Mouse (Mus musculus): ENCODE measurements around the gene Qrsl1. TPM values are rescaled to one million over a fixed set of nuclear protein-coding genes. Genes with fewer than 3 reads are reported as not detected.

Qrsl1 gene
- total and polyA plus RNA-seq, 3 experiments: 41.8 to 49.5 (median 46.8) TPM

GRCm38 (mm10) chr10:43855916-43856315 lies 45.6 kb downstream of the Qrsl1 start:
- no peak overlapping the region for H3K4me3 ChIP-seq (replicated peaks in 1 of 3; ENCODE audit: low read depth in 2 of 3, low read length in 2 of 3, poor library complexity in 1 of 3)
- dilution Hi-C loops (cut with MboI; ENCODE audit: extremely low pct_ligation_motif_present, extremely low pct_unique_long_range_greater_than_20kb, low sequenced_read_pairs) (no loop called here), in situ Hi-C loops (cut with MboI; ENCODE audit: low pct_ligation_motif_present, low pct_unique_long_range_greater_than_20kb, low sequenced_read_pairs) (no loop called here)
- H3K36me3 ChIP-seq (replicated peaks in 1 of 2; ENCODE audit: control insufficient read depth in 1 of 2, insufficient read depth in 1 of 2, low read length in 1 of 2): no peaks in the 10 kb centered on the region
- no peaks in the 10 kb centered on the region for H3K27me3 ChIP-seq (replicated peaks)
- H3K79me2 ChIP-seq (replicated peaks; ENCODE audit: control insufficient read depth, extremely low read depth, insufficient read depth, poor library complexity, severe bottlenecking): no peaks in the 10 kb centered on the region
- TF ChIP-seq POLR2AphosphoS2 (IDR thresholded peaks at IDR 0.05; ENCODE audit: low read depth, low read length) (no peak), SMC3 (IDR thresholded peaks at IDR 0.05; ENCODE audit: low read depth, low read length) (no peak)
- peaks cover 3% of the 10 kb centered on the region for H3K9me3 ChIP-seq (replicated peaks; ENCODE audit: low read length)
- no peak for DNase-seq (ENCODE audit: extremely low read depth)
- no peak overlapping the region for H3K9ac ChIP-seq (ENCODE audit: insufficient read depth, low read depth)
- no peak overlapping the region for H3K27ac ChIP-seq (ENCODE audit: insufficient read depth, low read depth)
- no peak overlapping the region for H3K4me2 ChIP-seq (ENCODE audit: insufficient read depth, low read depth, poor library complexity, severe bottlenecking)
- H3K4me1 ChIP-seq (ENCODE audit: control insufficient read depth in 1 of 2, insufficient read depth in 2 of 2): peaks cover 7 to 18% of the 10 kb centered on the region in 2 experiments; a peak in 3 of 4 replicates

DNA sequence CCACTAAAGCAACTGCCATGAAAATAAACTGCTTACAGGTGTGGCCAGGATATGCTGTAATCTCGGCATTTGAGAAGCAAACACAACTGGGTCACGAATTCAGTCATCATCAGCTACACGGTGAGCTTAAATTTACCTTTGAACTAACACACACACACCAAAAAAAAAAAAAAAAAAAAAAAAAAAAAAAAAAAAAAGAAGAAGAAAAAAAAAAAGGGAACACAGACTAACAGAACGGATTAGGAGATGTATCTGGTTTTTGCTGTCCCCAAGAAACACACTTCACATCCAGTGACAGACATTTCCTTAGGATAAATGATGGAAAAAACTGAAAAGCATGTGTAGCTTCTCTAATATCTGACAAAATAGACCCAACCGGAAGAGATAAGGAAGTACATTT lies 49.6 kb downstream of the Qrsl1 start:
- Histone ChIP-seq H3K9me3 (replicated peaks; ENCODE audit: low read length) (peaks cover 3% of the 10 kb centered on the region), H3K27ac (ENCODE audit: insufficient read depth, low read depth) (no peak overlapping the region), H3K9ac (ENCODE audit: insufficient read depth, low read depth) (no peak overlapping the region), H3K79me2 (replicated peaks; ENCODE audit: control insufficient read depth, extremely low read depth, insufficient read depth, poor library complexity, severe bottlenecking) (no peaks in the 10 kb centered on the region), H3K36me3 (replicated peaks in 1 of 2; ENCODE audit: control insufficient read depth in 1 of 2, insufficient read depth in 1 of 2, low read length in 1 of 2) (no peaks in the 10 kb centered on the region), H3K4me3 (replicated peaks in 1 of 3; ENCODE audit: low read depth in 2 of 3, low read length in 2 of 3, poor library complexity in 1 of 3) (no peak overlapping the region), H3K27me3 (replicated peaks) (no peaks in the 10 kb centered on the region), H3K4me1 (ENCODE audit: control insufficient read depth in 1 of 2, insufficient read depth in 2 of 2) (peaks cover 7 to 25% of the 10 kb centered on the region in 2 experiments; a peak in 3 of 4 replicates), H3K4me2 (ENCODE audit: insufficient read depth, low read depth, poor library complexity, severe bottlenecking) (no peak overlapping the region)
- no peak for DNase-seq (ENCODE audit: extremely low read depth)
- dilution Hi-C loops (cut with MboI; ENCODE audit: extremely low pct_ligation_motif_present, extremely low pct_unique_long_range_greater_than_20kb, low sequenced_read_pairs) (no loop called here), in situ Hi-C loops (cut with MboI; ENCODE audit: low pct_ligation_motif_present, low pct_unique_long_range_greater_than_20kb, low sequenced_read_pairs) (no loop called here)
- peak; percentile 73 for TF ChIP-seq ZNF384 (IDR thresholded peaks at IDR 0.05; ENCODE audit: low read depth, low read length)
- TF ChIP-seq HCFC1 (IDR thresholded peaks at IDR 0.05; ENCODE audit: low read depth, low read length): no peak

DNA sequence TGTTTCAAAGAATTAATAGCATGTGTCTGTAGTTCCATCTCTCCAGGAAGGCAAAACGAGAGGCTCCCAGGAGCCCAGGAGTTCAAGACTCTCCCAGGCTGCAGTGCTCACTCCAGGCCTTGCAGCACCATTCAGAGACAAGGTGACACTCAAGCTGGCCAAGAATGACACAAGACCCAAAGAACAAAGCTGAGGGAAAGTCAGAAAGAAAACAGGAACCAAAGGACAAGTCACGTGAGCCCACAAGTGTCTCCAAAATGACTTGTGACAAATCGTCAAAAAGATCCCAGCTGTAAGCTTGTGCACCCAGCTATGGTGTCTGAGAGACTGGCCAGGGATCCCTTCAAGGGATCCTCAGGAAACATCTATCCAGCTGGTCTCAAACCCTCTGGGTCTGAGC lies 52.1 kb downstream of the Qrsl1 start:
- H3K27ac ChIP-seq (ENCODE audit: insufficient read depth, low read depth): no peak overlapping the region

More for the DNA sequence above, 52.1 kb downstream of the Qrsl1 start:
- Histone ChIP-seq H3K36me3 (replicated peaks in 1 of 2; ENCODE audit: control insufficient read depth in 1 of 2, insufficient read depth in 1 of 2, low read length in 1 of 2) (no peaks in the 10 kb centered on the region), H3K79me2 (replicated peaks; ENCODE audit: control insufficient read depth, extremely low read depth, insufficient read depth, poor library complexity, severe bottlenecking) (no peaks in the 10 kb centered on the region), H3K4me2 (ENCODE audit: insufficient read depth, low read depth, poor library complexity, severe bottlenecking) (no peak overlapping the region), H3K27me3 (replicated peaks) (no peaks in the 10 kb centered on the region), H3K4me3 (replicated peaks in 1 of 3; ENCODE audit: low read depth in 2 of 3, low read length in 2 of 3, poor library complexity in 1 of 3) (no peak overlapping the region), H3K9me3 (replicated peaks; ENCODE audit: low read length) (peaks cover 3% of the 10 kb centered on the region), H3K4me1 (ENCODE audit: control insufficient read depth in 1 of 2, insufficient read depth in 2 of 2) (peaks cover 0 to 16% of the 10 kb centered on the region in 2 experiments; a peak in 2 of 4 replicates), H3K9ac (ENCODE audit: insufficient read depth, low read depth) (no peak overlapping the region)
- DNase-seq (ENCODE audit: extremely low read depth): no peak
- dilution Hi-C loops (cut with MboI; ENCODE audit: extremely low pct_ligation_motif_present, extremely low pct_unique_long_range_greater_than_20kb, low sequenced_read_pairs): no loop called here
- in situ Hi-C loops (cut with MboI; ENCODE audit: low pct_ligation_motif_present, low pct_unique_long_range_greater_than_20kb, low sequenced_read_pairs): no loop called here
- no peak for TF ChIP-seq SMC3 (IDR thresholded peaks at IDR 0.05; ENCODE audit: low read depth, low read length)
- TF ChIP-seq MAZ (IDR thresholded peaks at IDR 0.05; ENCODE audit: low read depth, low read length): no peak
- no peak for TF ChIP-seq CHD1 (IDR thresholded peaks at IDR 0.05; ENCODE audit: low read depth, low read length)
- TF ChIP-seq NRF1 (IDR thresholded peaks at IDR 0.05; ENCODE audit: low read depth, low read length): no peak
- TF ChIP-seq E2F4 (IDR thresholded peaks at IDR 0.05; ENCODE audit: insufficient replicate concordance, low read depth, low read length): no peak
- TF ChIP-seq JUND (conservative IDR thresholded peaks at IDR 0.05; ENCODE audit: low read depth, low read length): no peak
- TF ChIP-seq MAX (IDR thresholded peaks at IDR 0.05; ENCODE audit: low read length): no peak
- no peak for TF ChIP-seq USF2 (conservative IDR thresholded peaks at IDR 0.05; ENCODE audit: low read depth, low read length)
- no peak for TF ChIP-seq RCOR1 (conservative IDR thresholded peaks at IDR 0.05; ENCODE audit: low read depth, low read length)
- TF ChIP-seq TCF12 (IDR thresholded peaks at IDR 0.05; ENCODE audit: low read depth, low read length): no peak
- TF ChIP-seq SIN3A (IDR thresholded peaks at IDR 0.05; ENCODE audit: low read length): no peak
- TF ChIP-seq ZMIZ1 (IDR thresholded peaks at IDR 0.05; ENCODE audit: low read depth, low read length): no peak
- TF ChIP-seq POLR2AphosphoS2 (IDR thresholded peaks at IDR 0.05; ENCODE audit: low read depth, low read length): no peak
- peak; percentile 58 for TF ChIP-seq BHLHE40 (IDR thresholded peaks at IDR 0.05; ENCODE audit: low read depth, low read length)
- 0 out of 2 replicates have a peak, but pooled peaks have one; percentile 10 for TF ChIP-seq USF1 (IDR thresholded peaks at IDR 0.05; ENCODE audit: low read depth, low read length)
- TF ChIP-seq PAX5 (IDR thresholded peaks at IDR 0.05; ENCODE audit: low read length): no peak
- TF ChIP-seq MEF2A (IDR thresholded peaks at IDR 0.05; ENCODE audit: borderline replicate concordance, low read depth, low read length): no peak
- no peak for TF ChIP-seq MXI1 (IDR thresholded peaks at IDR 0.05; ENCODE audit: low read depth, low read length)

All from CH12.LX (cell line).